Mouse (Mus musculus): ENCODE results near the gene Ehd3. TPM values are rescaled to one million over a fixed set of nuclear protein-coding genes. Genes with fewer than 3 reads are reported as not detected.

The Ehd3 gene
- polyA plus RNA-seq (2015; fragmentation: Nextera tagmentation; extraction: Ambion mirVana) = 20.2 and 22.2 TPM in 2 replicates

DNA sequence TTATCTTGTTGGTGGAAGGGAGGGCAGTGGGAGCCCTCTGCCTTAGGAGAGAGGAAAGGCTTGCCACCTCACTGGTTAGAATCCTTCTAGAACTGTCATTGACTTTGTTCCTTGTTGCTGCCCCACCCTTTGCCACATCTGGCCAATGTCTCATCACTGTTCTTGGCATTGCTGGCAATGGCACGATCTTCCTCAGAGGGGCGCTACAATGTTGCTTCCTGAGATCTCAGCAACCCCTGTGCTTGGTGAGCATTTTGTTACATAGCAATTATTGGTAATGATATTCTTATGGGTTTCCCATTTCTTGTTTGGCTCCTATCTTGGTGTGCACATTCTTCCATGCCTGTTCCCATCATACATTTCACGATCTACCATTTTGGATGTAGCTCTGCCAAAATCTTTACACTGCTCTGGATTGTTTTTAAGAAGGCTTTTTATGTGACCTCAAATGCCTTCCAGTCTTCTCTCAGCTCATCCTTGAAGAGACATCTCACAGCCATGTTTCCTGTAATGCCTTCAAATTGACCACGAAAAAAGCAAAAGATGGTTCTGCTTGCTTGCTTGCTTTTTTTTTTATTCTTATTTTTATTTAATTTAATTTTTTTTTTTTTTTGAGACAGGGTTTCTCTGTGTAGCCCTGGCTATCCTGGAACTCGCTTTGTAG, at the start of gene Ehd3:
TSS of gene Ehd3 (plus strand) at position 614 of the 664 bp plus-strand sequence.
- no peak for ATAC-seq (replicated peaks)

DNA sequence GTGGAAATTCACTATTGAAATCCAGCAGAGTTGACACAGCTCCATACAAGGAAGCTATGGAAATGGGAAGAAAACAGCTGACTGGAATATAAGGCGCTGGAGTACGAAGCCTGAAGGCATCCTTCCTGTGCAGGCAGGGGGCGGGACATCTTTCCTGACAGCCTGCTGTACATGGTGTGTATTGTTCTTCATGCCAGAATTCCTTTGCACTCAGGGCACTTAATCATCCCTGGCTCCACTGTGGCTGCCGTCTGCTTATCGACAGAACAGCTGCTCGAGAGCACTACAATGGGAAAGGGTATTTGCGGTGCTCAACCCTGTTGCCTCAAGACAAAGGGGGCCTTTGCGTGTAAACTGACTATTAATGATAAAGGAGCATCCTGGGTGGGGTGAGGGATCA, 33.0 kb upstream of the Ehd3 start:
- H3K27me3 ChIP-seq (replicated peaks) = no peaks in the 10 kb centered on the region
- H3K4me3 ChIP-seq = no peak overlapping the region
- peak; percentile 56 for ATAC-seq (replicated peaks)
- H3K36me3 ChIP-seq (replicated peaks) = no peaks in the 10 kb centered on the region
- peaks cover 4% of the 10 kb centered on the region; the same call in 1 of the 2 replicates for H3K4me1 ChIP-seq
- H3K9ac ChIP-seq = no peak overlapping the region
- 22% methylated on average over 8 of the region's 8 CpGs for WGBS
- no peak overlapping the region for H3K27ac ChIP-seq
- no peaks in the 10 kb centered on the region for H3K9me3 ChIP-seq
- no peak overlapping the region for H3K4me2 ChIP-seq

More for the DNA sequence above, at the start of gene Ehd3:
- H3K4me3 ChIP-seq = peak within 1 kb of the TSS; percentile 67
- H3K9ac ChIP-seq = peak within 1 kb of the TSS; percentile 72
- H3K4me2 ChIP-seq = peak within 1 kb of the TSS; percentile 82
- H3K36me3 ChIP-seq (replicated peaks) = no peaks in the 10 kb centered on the region
- H3K4me1 ChIP-seq = peaks cover 13% of the 10 kb centered on the region
- H3K27ac ChIP-seq = peak within 1 kb of the TSS; percentile 88
- 88% methylated on average over 5 of the region's 5 CpGs for WGBS
- H3K9me3 ChIP-seq = no peaks in the 10 kb centered on the region
- H3K27me3 ChIP-seq (replicated peaks) = no peaks in the 10 kb centered on the region

GRCm38 (mm10) chr17:73786642-73787311, 17.2 kb upstream of the Ehd3 start:
- ATAC-seq (replicated peaks) = no peak
- Histone ChIP-seq H3K4me2 (no peak overlapping the region), H3K4me3 (no peak overlapping the region), H3K36me3 (replicated peaks) (no peaks in the 10 kb centered on the region), H3K9ac (no peak overlapping the region), H3K27me3 (replicated peaks) (no peaks in the 10 kb centered on the region), H3K9me3 (no peaks in the 10 kb centered on the region), H3K27ac (no peak overlapping the region), H3K4me1 (peaks cover 11% of the 10 kb centered on the region)
- WGBS = 83% methylated on average over 8 of the region's 8 CpGs

GRCm38 (mm10) chr17:73790284-73791020, 13.5 kb upstream of the Ehd3 start:
- 18% methylated on average over 12 of the region's 12 CpGs for WGBS
- Histone ChIP-seq H3K36me3 (replicated peaks) (no peaks in the 10 kb centered on the region), H3K9me3 (no peaks in the 10 kb centered on the region), H3K4me1 (peaks cover 11% of the 10 kb centered on the region), H3K27ac (peak overlapping the region; percentile 53), H3K9ac (no peak overlapping the region), H3K27me3 (replicated peaks) (no peaks in the 10 kb centered on the region), H3K4me2 (no peak overlapping the region), H3K4me3 (no peak overlapping the region)
- ATAC-seq (replicated peaks) = peak; percentile 30; the same call in 1 of the 2 replicates

- Histone ChIP-seq H3K9me3 (no peaks in the 10 kb centered on the region), H3K4me2 (no peak overlapping the region), H3K4me1 (no peaks in the 10 kb centered on the region), H3K27me3 (replicated peaks) (no peaks in the 10 kb centered on the region), H3K36me3 (replicated peaks) (no peaks in the 10 kb centered on the region), H3K9ac (no peak overlapping the region), H3K27ac (no peak overlapping the region), H3K4me3 (no peak overlapping the region)
- WGBS = 90% methylated on average over 6 of the region's 6 CpGs
- no peak for ATAC-seq (replicated peaks)
Observed at GRCm38 (mm10) chr17:73796789-73797188, 7.1 kb upstream of the Ehd3 start.

GRCm38 (mm10) chr17:73797706-73798105, 6.2 kb upstream of the Ehd3 start:
- no peak overlapping the region for H3K27ac ChIP-seq
- H3K4me3 ChIP-seq = no peak overlapping the region
- H3K27me3 ChIP-seq (replicated peaks) = no peaks in the 10 kb centered on the region
- H3K9ac ChIP-seq = no peak overlapping the region
- no peaks in the 10 kb centered on the region for H3K4me1 ChIP-seq
- no peak for ATAC-seq (replicated peaks)
- 89% methylated on average over 4 of the region's 4 CpGs for WGBS
- no peaks in the 10 kb centered on the region for H3K9me3 ChIP-seq
- H3K4me2 ChIP-seq = no peak overlapping the region
- H3K36me3 ChIP-seq (replicated peaks) = no peaks in the 10 kb centered on the region

- Histone ChIP-seq H3K4me2 (peak overlapping the region; percentile 82), H3K4me3 (peak overlapping the region; percentile 67), H3K9me3 (no peaks in the 10 kb centered on the region), H3K27me3 (replicated peaks) (no peaks in the 10 kb centered on the region), H3K36me3 (replicated peaks) (no peaks in the 10 kb centered on the region), H3K9ac (peak overlapping the region; percentile 72), H3K4me1 (peaks cover 13% of the 10 kb centered on the region), H3K27ac (peak overlapping the region; percentile 88)
- WGBS = under 1% methylated on average over 45 of the region's 45 CpGs
- peak; percentile 99 for ATAC-seq (replicated peaks)
Observed at GRCm38 (mm10) chr17:73804592-73805271, 798 bp downstream of the Ehd3 start.

DNA sequence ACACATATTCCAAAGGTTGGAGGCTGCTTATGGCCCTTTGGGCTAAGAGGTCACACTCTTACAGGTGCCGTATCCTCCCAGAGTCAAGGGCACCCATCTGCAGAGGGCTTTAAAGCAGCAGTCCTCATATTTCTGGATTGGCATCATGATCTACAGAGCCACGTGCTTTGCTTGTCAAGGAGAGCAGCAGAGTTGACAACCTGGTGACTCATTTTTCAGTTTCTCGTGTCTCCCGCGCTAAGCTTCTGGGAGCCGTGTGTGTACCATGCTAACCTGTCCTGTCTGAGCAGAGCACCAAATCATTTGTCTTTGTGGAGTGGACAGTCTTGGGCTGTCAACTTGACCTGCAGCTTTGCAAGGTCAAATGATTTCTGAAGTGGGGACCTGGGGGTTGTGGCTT, 2.4 kb downstream of the Ehd3 start:
- ATAC-seq (replicated peaks) = no peak
- peak overlapping the region; percentile 82 for H3K4me2 ChIP-seq
- H3K27me3 ChIP-seq (replicated peaks) = no peaks in the 10 kb centered on the region
- H3K4me1 ChIP-seq = peaks cover 13% of the 10 kb centered on the region
- no peak overlapping the region for H3K27ac ChIP-seq
- H3K4me3 ChIP-seq = peak overlapping the region; percentile 67
- H3K9ac ChIP-seq = no peak overlapping the region
- 89% methylated on average over 6 of the region's 6 CpGs for WGBS
- no peaks in the 10 kb centered on the region for H3K36me3 ChIP-seq (replicated peaks)
- no peaks in the 10 kb centered on the region for H3K9me3 ChIP-seq

- Histone ChIP-seq H3K9ac (no peak overlapping the region), H3K9me3 (no peaks in the 10 kb centered on the region), H3K4me2 (no peak overlapping the region), H3K36me3 (replicated peaks) (no peaks in the 10 kb centered on the region), H3K27ac (no peak overlapping the region), H3K4me1 (peaks cover 13% of the 10 kb centered on the region), H3K4me3 (no peak overlapping the region), H3K27me3 (replicated peaks) (no peaks in the 10 kb centered on the region)
- WGBS = 94% methylated on average over 5 of the region's 5 CpGs
- no peak for ATAC-seq (replicated peaks)
Observed at GRCm38 (mm10) chr17:73807211-73807610, 3.3 kb downstream of the Ehd3 start.

DNA sequence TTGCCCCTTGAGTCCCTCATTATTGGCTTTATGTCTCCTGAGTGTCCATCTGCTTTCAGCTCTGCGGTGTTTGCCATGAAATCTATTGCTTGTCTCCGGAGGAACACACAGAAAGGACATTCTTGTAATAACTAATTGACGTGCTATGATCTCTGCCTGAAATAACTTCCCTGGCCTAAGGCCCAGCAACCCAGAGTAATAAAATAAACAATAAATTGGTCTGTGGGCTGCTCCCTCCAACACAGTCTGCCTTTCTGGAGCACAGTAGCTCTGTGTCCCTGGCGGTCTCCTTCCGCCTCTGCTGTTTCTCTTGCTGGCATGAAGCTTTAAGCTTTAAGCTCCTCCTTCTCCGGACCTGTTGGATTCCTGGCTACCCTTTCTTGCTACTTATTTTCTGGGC, 4.5 kb downstream of the Ehd3 start:
- Histone ChIP-seq H3K27me3 (replicated peaks) (no peaks in the 10 kb centered on the region), H3K27ac (no peak overlapping the region), H3K4me2 (no peak overlapping the region), H3K4me1 (peaks cover 13% of the 10 kb centered on the region), H3K4me3 (no peak overlapping the region), H3K36me3 (replicated peaks) (no peaks in the 10 kb centered on the region), H3K9me3 (no peaks in the 10 kb centered on the region), H3K9ac (no peak overlapping the region)
- WGBS = 79% methylated on average over 6 of the region's 6 CpGs
- ATAC-seq (replicated peaks) = no peak

DNA sequence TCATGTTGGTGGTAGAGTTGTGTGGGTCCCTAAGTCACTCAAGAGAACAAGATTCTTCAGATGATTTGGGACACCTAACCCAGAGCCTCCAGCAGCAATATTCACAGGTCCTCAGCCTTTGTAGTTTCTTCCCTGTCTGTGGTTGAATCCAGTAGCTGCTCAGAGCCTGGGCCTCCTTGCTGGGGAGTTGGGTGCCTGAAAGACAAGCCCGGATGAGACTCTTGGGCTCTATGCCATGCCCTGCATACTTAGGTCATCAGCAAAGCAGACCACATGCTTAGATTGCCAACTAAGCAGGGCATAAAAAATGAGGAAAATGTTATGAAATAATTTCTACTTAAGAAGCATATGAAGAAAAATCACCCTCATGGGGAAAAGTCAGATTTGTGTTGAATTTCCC, 6.9 kb downstream of the Ehd3 start:
- H3K4me2 ChIP-seq = no peak overlapping the region
- H3K36me3 ChIP-seq (replicated peaks) = no peaks in the 10 kb centered on the region
- H3K9me3 ChIP-seq = no peaks in the 10 kb centered on the region
- no peak for ATAC-seq (replicated peaks)
- 84% methylated on average over 1 of the region's 1 CpGs for WGBS
- no peak overlapping the region for H3K4me3 ChIP-seq
- H3K27me3 ChIP-seq (replicated peaks) = no peaks in the 10 kb centered on the region
- H3K27ac ChIP-seq = no peak overlapping the region
- H3K9ac ChIP-seq = no peak overlapping the region
- peaks cover 10% of the 10 kb centered on the region for H3K4me1 ChIP-seq

DNA sequence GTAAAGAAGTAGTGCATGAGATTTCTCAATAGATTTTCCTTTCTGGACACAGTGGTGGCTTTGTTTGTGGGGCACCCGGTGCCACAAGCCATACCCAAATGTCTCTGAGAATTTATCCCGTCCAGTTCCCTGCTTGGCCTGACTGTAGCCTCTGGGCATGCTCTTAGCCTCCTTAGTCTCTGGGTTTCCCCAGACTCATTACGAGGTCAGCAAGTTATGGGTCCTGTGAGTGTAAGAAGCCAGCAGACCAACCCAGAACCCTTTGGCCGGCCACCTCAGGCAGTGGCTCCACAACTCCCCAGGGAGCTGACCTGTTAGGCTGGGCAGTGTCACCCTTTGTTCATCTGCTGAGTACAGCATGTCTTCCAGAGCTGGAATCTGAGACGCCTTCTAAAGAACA, 7.6 kb downstream of the Ehd3 start:
- Histone ChIP-seq H3K27me3 (replicated peaks) (no peaks in the 10 kb centered on the region), H3K9me3 (no peaks in the 10 kb centered on the region), H3K9ac (no peak overlapping the region), H3K4me1 (0 out of 2 replicates have a peak, but pooled peaks cover 3% of the 10 kb centered on the region), H3K27ac (no peak overlapping the region), H3K4me2 (no peak overlapping the region), H3K4me3 (no peak overlapping the region), H3K36me3 (replicated peaks) (no peaks in the 10 kb centered on the region)
- 77% methylated on average over 5 of the region's 5 CpGs for WGBS
- ATAC-seq (replicated peaks) = no peak
